Mouse (Mus musculus) midbrain, embryonic 16.5 days (tissue): ENCODE measurements around the gene Adrm1. TPM values are rescaled to one million over a fixed set of nuclear protein-coding genes. Genes with fewer than 3 reads are reported as not detected.

ENCODE experiments used
- microRNA-seq: library from miRNA; unstranded; fragments of <30 nt; microRNA quantifications from one replicate; pipeline ENCODE4, GENCODE M21; 2017
- polyA plus RNA-seq: library from polyadenylated mRNA; unstranded; fragments of >200 nt; fragmentation: Nextera tagmentation; extraction: Ambion mirVana; gene quantifications from 2 replicates; pipeline ENCODE4 v1.2.1, GENCODE M21; 2015

The Adrm1 gene
- polyA plus RNA-seq, 1 experiment from 2014 or later, result 201 TPM

Small RNAs within 50 kb of the gene (microRNA-seq; reads per million reads assigned to microRNA genes)
- gene Mir7005, result not detected

Other genes starting within 250 kb of the Adrm1 start
- 3.1 and 3.6 TPM in 2 replicates for gene Taf4, start 194.8 kb upstream of the Adrm1 start, polyA plus RNA-seq
- gene Lsm14b, start 146.5 kb upstream of the Adrm1 start, polyA plus RNA-seq, result 21.0 and 22.4 TPM in 2 replicates
- gene Psma7, start 129.1 kb upstream of the Adrm1 start, polyA plus RNA-seq, result 504 and 541 TPM in 2 replicates
- gene Ss18l1, start 129.0 kb upstream of the Adrm1 start, polyA plus RNA-seq, result 70.4 and 74.3 TPM in 2 replicates
- 34.9 and 35.7 TPM in 2 replicates for gene Mtg2, start 100.9 kb upstream of the Adrm1 start, polyA plus RNA-seq
- 3.3 TPM in 2 replicates for gene Hrh3, start 67.0 kb upstream of the Adrm1 start, polyA plus RNA-seq
- 75.5 and 76.1 TPM in 2 replicates for gene Osbpl2, start 52.2 kb upstream of the Adrm1 start, polyA plus RNA-seq
- gene Lama5, start 54.4 kb downstream of the Adrm1 start, polyA plus RNA-seq, result 1.6 and 2.6 TPM in 2 replicates
- gene Rps21, start 85.9 kb downstream of the Adrm1 start, polyA plus RNA-seq, result 295 and 298 TPM in 2 replicates
- gene Cables2, start 102.0 kb downstream of the Adrm1 start, polyA plus RNA-seq, result 24.2 and 25.6 TPM in 2 replicates
- gene Rbbp8nl, start 118.4 kb downstream of the Adrm1 start, polyA plus RNA-seq, result not detected in 2 replicates
- not detected in 2 replicates for gene Gata5, start 163.2 kb downstream of the Adrm1 start, polyA plus RNA-seq